Mouse (Mus musculus): ENCODE results near the gene Riox1. TPM values are rescaled to one million over a fixed set of nuclear protein-coding genes. Genes with fewer than 3 reads are reported as not detected.
"Not testable (repeated sequence)": the region's sequence is repeated elsewhere in the genome, so short reads cannot be mapped to it uniquely, and the experiment has no call there.

Riox1 gene
- total RNA-seq, 2 experiments from 2014 or later, result 15.9 to 16.7 TPM

- DNase-seq (ENCODE audit: low spot score in 2 of 2), result no peak
These were observed 1.4 kb upstream of the Riox1 start for GRCm38 (mm10) chr12:83949043-83949442.

DNA sequence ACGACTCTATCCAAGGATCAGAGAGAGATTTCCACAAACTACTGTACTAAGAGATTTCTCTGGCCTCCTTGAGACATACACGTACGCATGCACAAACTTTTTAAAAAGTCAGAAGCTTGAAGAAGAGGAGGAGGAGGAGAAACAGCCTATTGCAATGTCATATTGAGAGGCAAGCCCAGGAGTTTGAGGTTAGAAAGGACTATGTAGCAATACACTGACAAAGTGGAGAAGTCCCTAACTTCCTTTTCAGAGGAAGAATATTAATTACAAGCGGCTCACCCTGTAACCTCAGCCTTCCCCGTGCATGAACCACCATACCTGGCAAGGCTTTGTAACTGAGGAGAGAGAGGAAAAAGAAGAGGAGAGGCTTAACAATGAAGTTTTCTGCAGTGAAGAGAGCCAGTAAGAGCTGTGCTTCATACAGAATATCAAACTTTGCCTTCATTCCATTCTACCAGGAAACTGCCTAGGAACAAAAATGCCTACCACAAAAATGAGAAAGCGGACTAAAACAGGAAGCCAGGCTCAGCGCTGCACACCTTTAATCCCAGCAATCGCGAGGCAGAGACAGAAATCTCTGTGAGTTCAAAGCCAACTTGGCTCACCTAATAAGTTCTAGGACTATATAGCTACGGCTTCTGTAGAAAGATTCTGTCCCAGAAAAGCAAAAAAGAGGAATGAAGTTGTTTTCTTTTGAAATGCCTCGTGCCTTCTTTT is 474 bp upstream of the Riox1 start:
- DNase-seq (ENCODE audit: low spot score in 2 of 2), result no peak

DNA sequence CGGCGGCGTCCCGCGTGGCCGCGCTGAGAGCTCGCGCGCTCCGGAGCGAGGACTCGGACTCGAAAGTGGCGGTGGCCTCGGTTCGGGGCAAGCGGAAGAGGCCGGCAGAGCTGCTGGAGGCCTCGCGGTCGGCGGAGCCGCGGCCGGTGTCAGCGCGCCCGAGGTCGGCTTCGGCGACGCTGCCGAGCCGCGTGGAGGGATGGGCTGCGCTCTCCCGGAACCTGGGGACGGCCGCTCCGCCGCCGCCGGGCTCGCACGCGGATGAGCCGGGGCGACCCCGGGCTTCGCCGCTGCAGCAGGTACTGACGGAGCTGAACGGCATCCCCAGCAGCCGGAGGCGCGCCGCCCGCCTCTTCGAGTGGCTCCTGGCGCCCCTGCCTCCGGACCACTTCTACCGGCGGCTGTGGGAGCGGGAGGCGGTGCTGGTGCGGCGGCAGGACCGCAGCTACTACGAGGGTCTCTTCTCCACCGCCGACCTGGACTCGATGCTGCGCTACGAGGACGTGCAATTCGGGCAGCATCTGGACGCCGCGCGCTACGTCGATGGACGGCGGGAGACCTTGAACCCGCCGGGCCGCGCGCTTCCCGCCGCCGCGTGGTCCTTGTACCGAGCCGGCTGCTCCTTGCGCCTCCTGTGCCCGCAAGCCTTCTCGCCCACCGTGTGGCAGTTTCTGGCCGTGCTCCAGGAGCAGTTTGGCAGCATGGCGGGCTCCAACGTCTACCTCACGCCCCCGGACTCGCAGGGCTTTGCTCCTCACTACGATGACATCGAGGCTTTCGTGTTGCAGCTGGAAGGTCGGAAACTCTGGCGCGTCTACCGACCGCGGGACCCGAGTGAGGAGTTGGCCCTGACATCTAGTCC is 663 bp downstream of the Riox1 start:
- peak; percentile 9 to 18 for DNase-seq (ENCODE audit: low spot score in 2 of 2)

DNA sequence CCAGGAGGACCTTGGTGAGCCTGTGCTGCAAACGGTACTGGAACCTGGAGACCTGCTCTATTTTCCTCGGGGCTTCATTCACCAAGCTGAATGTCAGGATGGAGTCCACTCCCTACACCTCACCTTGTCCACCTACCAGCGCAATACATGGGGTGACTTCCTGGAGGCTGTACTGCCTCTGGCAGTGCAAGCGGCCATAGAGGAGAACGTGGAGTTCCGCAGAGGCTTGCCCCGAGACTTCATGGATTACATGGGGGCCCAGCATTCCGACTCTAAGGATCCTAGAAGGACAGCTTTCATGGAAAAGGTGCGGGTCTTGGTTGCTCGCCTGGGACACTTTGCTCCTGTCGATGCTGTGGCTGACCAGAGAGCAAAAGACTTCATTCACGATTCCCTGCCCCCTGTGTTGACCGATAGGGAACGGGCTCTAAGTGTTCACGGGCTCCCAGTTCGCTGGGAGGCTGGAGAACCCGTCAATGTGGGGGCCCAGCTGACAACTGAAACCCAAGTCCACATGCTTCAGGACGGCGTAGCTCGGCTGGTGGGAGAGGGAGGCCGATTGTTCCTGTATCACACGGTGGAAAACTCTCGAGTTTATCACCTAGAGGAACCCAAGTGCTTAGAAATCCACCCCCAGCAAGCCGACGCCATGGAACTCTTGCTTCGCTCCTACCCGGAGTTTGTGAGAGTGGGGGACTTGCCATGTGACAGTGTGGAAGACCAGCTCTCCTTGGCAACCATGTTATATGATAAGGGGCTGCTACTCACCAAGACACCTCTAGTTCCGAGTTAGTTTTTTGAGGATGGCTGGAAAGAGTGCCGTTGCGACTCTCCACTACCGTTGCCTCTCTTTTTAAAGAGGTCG is 1.5 kb downstream of the Riox1 start:
- DNase-seq (ENCODE audit: low spot score in 2 of 2), result no peak

DNA sequence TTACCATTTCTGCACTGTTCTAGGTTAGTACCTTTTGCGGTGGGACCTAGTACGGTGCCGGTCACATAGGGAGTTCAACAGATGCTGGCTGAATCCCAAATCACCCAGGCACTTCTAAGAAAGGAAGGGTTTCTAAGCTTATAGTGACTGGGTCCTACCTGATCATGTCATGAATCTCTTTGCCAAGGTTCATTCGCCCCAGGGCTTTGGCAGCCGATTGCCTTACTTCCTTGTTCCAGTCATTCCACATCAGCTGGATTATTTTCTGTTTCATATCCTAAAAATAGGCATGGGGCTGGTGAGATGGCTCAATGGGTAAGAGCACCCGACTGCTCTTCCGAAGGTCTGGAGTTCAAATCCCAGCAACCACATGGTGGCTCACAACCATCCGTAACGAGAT is 7.9 kb downstream of the Riox1 start:
- DNase-seq (ENCODE audit: low spot score in 2 of 2), result no peak

DNA sequence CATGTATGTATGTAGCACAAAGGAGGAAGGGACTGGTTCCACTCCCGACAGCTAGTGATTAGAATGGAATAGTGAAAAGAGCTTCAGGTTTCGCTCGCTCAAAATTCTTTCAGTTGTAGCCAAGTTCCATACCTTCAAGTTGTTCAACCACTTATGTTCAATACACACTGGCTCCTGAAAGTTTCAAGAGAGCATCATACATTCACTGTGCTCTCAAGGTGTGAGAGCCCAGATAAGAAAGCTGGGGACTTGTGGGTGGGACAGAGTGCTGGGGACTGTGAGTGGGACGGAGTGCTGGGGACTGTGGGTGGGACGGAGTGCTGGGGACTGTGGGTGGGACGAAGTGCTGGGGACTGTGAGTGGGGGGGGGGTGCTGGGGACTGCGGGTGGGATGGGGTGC is 14.8 kb downstream of the Riox1 start:
- DNase-seq (ENCODE audit: low spot score in 2 of 2), result no peak

DNA sequence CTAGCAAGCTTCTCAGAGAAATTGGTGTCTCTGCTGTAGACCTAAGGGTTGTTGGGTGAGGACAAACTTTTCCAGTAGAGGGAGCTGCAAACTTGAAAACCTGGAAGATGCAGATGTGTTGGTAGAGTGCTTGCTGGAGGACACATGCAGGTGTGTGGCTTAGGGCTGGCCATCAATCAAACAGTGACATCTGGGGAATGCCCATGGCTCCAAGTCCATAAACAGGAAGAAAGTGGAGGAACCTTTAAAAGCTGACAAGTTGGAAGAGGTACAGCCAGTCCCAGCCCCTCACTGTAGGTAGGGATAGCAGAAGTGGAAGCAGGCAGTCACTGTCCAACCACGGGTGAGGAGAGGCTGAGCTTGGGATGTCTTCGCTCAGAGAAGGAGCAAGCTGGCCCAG is 21.7 kb downstream of the Riox1 start:
- no peak for DNase-seq (ENCODE audit: low spot score in 2 of 2)

DNA sequence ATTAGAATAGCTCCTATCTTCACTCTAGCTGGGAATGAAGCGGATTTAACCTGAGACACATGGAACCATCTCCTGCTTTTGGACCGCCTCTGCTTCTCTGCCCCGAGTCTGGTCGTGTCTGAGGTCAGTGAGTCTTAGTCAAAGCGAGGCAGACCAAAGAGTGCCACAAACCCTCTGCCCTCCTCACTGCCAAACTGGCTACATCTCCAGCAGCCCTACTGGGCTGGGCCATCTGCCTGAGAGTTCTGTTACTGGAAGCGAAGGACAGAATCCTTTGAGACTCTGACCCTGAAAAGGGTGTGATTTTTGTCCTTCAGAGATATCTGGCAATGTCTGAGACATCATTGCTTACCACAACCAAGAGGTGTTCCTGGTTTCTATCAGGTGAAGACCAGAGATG is 28.5 kb downstream of the Riox1 start:
- no peak for DNase-seq (ENCODE audit: low spot score in 2 of 2)

DNA sequence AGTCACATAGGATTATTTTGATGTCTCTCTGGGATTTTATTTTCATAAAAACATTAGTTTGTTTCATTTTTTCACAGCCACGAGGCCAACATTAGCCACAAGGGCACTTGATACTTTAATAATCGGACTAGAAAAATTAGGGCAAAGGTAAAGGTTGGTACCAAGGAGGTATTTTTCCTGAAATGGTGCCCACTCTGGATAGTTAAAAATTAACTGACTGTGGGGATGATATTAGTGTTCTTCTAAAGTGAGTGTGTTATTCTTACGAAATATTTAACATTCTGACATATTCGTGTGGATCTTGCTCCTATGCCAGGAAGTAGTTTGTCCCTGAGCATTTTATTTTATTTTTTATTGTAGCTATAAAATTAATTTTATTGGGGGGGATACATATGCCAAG is 31.2 kb downstream of the Riox1 start:
- no peak for DNase-seq (ENCODE audit: low spot score in 2 of 2)

GRCm38 (mm10) chr12:83984752-83985151 is 34.3 kb downstream of the Riox1 start, which contains the start of gene Heatr4:
Gene Heatr4 (minus strand): TSS chr12:83984852.
- no peak for DNase-seq (ENCODE audit: low spot score in 2 of 2)

GRCm38 (mm10) chr12:83987242-83987582 is 36.8 kb downstream of the Riox1 start:
- DNase-seq (ENCODE audit: low spot score in 2 of 2), result no peak

GRCm38 (mm10) chr12:83987583-83988441 is 37.4 kb downstream of the Riox1 start, which contains the start of gene Acot2:
Gene Acot2 (plus strand): TSS chr12:83987861.
- peak; percentile 40 to 61 for DNase-seq (ENCODE audit: low spot score in 2 of 2)

GRCm38 (mm10) chr12:83988483-83988882 is 38.1 kb downstream of the Riox1 start:
- DNase-seq (ENCODE audit: low spot score in 2 of 2), result no peak

GRCm38 (mm10) chr12:83989378-83989777 is 39.0 kb downstream of the Riox1 start:
- no peak for DNase-seq (ENCODE audit: low spot score in 2 of 2)

GRCm38 (mm10) chr12:83997221-83997620 is 46.8 kb downstream of the Riox1 start:
- DNase-seq (ENCODE audit: low spot score in 2 of 2), result no peak

- no peak for DNase-seq (ENCODE audit: low spot score in 2 of 2)
These were observed 48.1 kb downstream of the Riox1 start for GRCm38 (mm10) chr12:83998341-83999107.

- DNase-seq (ENCODE audit: low spot score in 2 of 2), result not testable (repeated sequence)
These were observed 48.8 kb downstream of the Riox1 start for GRCm38 (mm10) chr12:83999237-83999636.

DNA sequence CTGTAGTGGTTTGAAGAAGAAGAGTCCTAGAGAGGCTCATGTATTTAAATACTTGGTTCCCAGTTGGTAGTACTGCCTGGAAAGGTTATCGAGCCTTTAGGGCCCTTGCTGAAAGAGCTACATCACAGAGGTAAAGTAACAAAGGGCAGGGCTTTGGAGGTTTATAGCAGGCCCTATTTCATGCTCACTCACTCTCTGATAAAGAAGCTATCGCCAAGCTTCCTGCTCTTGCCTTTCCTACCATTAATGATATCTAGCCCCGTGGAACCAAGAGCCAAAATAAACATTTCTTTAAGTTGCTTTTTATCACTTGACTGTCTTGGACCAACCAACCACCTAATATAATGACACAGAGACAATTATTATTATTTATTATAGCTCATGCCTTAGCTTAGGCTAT is 50.0 kb downstream of the Riox1 start:
- no peak for DNase-seq (ENCODE audit: low spot score in 2 of 2)

Measured in adrenal gland, postnatal 4 days (tissue).